Mouse (Mus musculus): ENCODE results near the gene Tmem141.
A peak's percentile ranks its signal among the peaks of the same experiment; 100 is the strongest.

GRCm38 (mm10) chr2:25581294-25581864, 40.4 kb downstream of the Tmem141 start, which contains the start of gene Ajm1:
- peak; percentile 87 for TF ChIP-seq CTCF (IDR thresholded peaks at IDR 0.05)
- TF ChIP-seq EP300 (IDR thresholded peaks at IDR 0.05) = no peak

Data from lung, postnatal 0 days (tissue).